Mouse (Mus musculus): ENCODE data around the gene Tspyl1. TPM values are rescaled to one million over a fixed set of nuclear protein-coding genes. Genes with fewer than 3 reads are reported as not detected.

Gene Tspyl1
- 50.6 and 52.6 TPM in 2 replicates for polyA plus RNA-seq (2014; fragmentation: Nextera tagmentation; extraction: Ambion mirVana)

DNA sequence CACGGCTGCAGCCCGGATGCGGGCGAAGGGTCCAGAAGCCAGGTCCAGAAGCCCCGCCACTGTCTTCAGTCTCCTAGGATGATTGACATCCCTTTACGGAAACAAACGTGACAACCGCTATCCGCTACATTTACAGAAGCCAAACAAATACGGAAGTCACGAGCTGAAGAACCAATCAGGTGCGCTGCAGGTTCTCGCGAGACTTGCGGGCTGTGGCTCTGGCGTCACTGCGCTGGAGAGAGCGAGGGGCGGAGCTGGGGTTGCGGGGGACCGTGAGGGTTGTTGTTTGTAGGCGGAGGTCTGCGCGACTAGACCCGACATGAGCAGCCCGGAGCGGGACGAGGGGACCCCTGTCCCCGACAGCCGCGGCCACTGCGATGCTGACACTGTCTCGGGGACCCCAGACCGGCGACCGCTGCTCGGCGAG is at the start of gene Tspyl1:
TSS of gene Tspyl1 (plus strand) at position 229 of the 427 bp plus-strand sequence.
- no peak for TF ChIP-seq CTCF (IDR thresholded peaks at IDR 0.05; ENCODE audit: low read depth)
- Histone ChIP-seq H3K4me3 (ENCODE audit: low read depth, low read length) (peak within 1 kb of the TSS; percentile 98), H3K27me3 (ENCODE audit: insufficient read depth, low read length) (no peaks in the 10 kb centered on the region), H3K27ac (ENCODE audit: low read depth) (peak within 1 kb of the TSS; percentile 79), H3K4me2 (peak within 1 kb of the TSS; percentile 91), H3K9me3 (ENCODE audit: low read depth, low read length) (no peaks in the 10 kb centered on the region), H3K9ac (peak within 1 kb of the TSS; percentile 97), H3K36me3 (ENCODE audit: insufficient read depth) (peaks cover 7% of the 10 kb centered on the region; the same call in 1 of the 2 replicates), H3K4me1 (ENCODE audit: insufficient read depth) (peaks cover 10% of the 10 kb centered on the region; the same call in 1 of the 2 replicates)
- DNase-seq (peak; percentile 99), ATAC-seq (ENCODE audit: insufficient read depth) (peak; percentile 97)
- 0% methylated on average over 38 of the region's 38 CpGs for WGBS

- no peak overlapping the region for H3K9ac ChIP-seq
- no peaks in the 10 kb centered on the region for H3K4me1 ChIP-seq (ENCODE audit: insufficient read depth)
- WGBS: 59% methylated on average over 1 of the region's 1 CpGs
- DNase-seq (no peak), ATAC-seq (ENCODE audit: insufficient read depth) (no peak)
- H3K36me3 ChIP-seq (ENCODE audit: insufficient read depth): no peaks in the 10 kb centered on the region
- no peaks in the 10 kb centered on the region for H3K27me3 ChIP-seq (ENCODE audit: insufficient read depth, low read length)
- H3K27ac ChIP-seq (ENCODE audit: low read depth): no peak overlapping the region
- H3K9me3 ChIP-seq (ENCODE audit: low read depth, low read length): no peaks in the 10 kb centered on the region
- TF ChIP-seq CTCF (IDR thresholded peaks at IDR 0.05; ENCODE audit: low read depth): no peak
- no peak overlapping the region for H3K4me2 ChIP-seq
- no peak overlapping the region for H3K4me3 ChIP-seq (ENCODE audit: low read depth, low read length)
These were observed 48.6 kb upstream of the Tspyl1 start for GRCm38 (mm10) chr10:34233418-34233817.

GRCm38 (mm10) chr10:34233931-34234745 is 47.9 kb upstream of the Tspyl1 start:
- WGBS: 30% methylated on average over 2 of the region's 2 CpGs
- H3K9me3 ChIP-seq (ENCODE audit: low read depth, low read length): no peaks in the 10 kb centered on the region

GRCm38 (mm10) chr10:34235384-34235783 is 46.6 kb upstream of the Tspyl1 start:
- WGBS: 30% methylated on average over 3 of the region's 3 CpGs
- Histone ChIP-seq H3K9me3 (ENCODE audit: low read depth, low read length) (no peaks in the 10 kb centered on the region), H3K27ac (ENCODE audit: low read depth) (no peak overlapping the region), H3K9ac (no peak overlapping the region), H3K4me1 (ENCODE audit: insufficient read depth) (no peaks in the 10 kb centered on the region), H3K4me3 (ENCODE audit: low read depth, low read length) (no peak overlapping the region), H3K36me3 (ENCODE audit: insufficient read depth) (no peaks in the 10 kb centered on the region), H3K27me3 (ENCODE audit: insufficient read depth, low read length) (no peaks in the 10 kb centered on the region), H3K4me2 (no peak overlapping the region)
- ATAC-seq (ENCODE audit: insufficient read depth) (no peak), DNase-seq (no peak)
- no peak for TF ChIP-seq CTCF (IDR thresholded peaks at IDR 0.05; ENCODE audit: low read depth)

More at GRCm38 (mm10) chr10:34233931-34234745, 47.9 kb upstream of the Tspyl1 start:
- ATAC-seq (ENCODE audit: insufficient read depth): no peak
- DNase-seq: peak; percentile 38
- no peaks in the 10 kb centered on the region for H3K4me1 ChIP-seq (ENCODE audit: insufficient read depth)
- H3K4me3 ChIP-seq (ENCODE audit: low read depth, low read length): no peak overlapping the region
- peak; percentile 48 for TF ChIP-seq CTCF (IDR thresholded peaks at IDR 0.05; ENCODE audit: low read depth)
- H3K27me3 ChIP-seq (ENCODE audit: insufficient read depth, low read length): no peaks in the 10 kb centered on the region
- H3K4me2 ChIP-seq: no peak overlapping the region
- H3K27ac ChIP-seq (ENCODE audit: low read depth): no peak overlapping the region
- H3K9ac ChIP-seq: no peak overlapping the region
- no peaks in the 10 kb centered on the region for H3K36me3 ChIP-seq (ENCODE audit: insufficient read depth)

DNA sequence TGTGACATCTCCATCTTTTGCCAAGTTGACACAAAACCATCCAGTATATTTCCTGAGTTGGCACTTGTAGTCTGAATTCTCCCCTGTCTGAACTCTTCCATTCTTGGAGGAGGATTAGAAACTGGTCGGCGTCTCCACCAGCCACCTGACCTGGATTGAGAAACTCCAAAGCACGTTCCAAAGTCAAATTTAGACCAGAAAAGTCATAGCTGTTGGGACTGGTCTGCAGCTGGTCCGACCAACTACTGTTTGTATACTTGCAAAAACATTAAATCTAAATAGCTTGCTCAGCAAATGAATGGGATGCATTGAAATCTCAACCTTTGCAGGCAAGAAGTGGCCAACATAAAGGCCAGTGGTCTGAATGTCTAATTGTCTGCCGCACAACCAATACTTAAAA is 45.4 kb upstream of the Tspyl1 start:
- no peaks in the 10 kb centered on the region for H3K4me1 ChIP-seq (ENCODE audit: insufficient read depth)
- no peaks in the 10 kb centered on the region for H3K36me3 ChIP-seq (ENCODE audit: insufficient read depth)
- 71% methylated on average over 5 of the region's 5 CpGs for WGBS
- no peak overlapping the region for H3K4me2 ChIP-seq
- no peak for ATAC-seq (ENCODE audit: insufficient read depth)
- H3K4me3 ChIP-seq (ENCODE audit: low read depth, low read length): no peak overlapping the region
- H3K27ac ChIP-seq (ENCODE audit: low read depth): no peak overlapping the region
- no peaks in the 10 kb centered on the region for H3K9me3 ChIP-seq (ENCODE audit: low read depth, low read length)
- H3K27me3 ChIP-seq (ENCODE audit: insufficient read depth, low read length): no peaks in the 10 kb centered on the region
- H3K9ac ChIP-seq: no peak overlapping the region
- no peak for DNase-seq
- TF ChIP-seq CTCF (IDR thresholded peaks at IDR 0.05; ENCODE audit: low read depth): no peak

DNA sequence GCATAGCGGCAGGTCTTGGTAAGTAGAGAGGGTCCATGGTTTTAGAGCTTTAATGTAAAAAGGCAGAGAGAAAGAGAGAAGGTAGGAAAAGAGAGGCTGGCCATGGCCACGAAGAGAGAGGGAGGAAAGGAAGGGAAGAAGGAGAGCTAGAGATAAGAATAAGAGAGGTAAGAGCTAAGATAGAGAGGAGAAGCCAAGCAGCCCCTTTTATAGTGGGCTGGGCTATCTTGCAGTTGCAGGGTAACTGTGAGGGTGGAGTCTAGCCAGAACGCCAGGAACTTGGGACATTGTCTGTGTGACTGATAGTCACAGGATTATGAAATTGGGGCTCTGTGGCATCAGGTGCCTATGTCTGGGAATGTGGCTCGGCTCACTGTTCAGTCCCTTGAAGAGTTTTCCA is 43.5 kb upstream of the Tspyl1 start:
- no peak overlapping the region for H3K9ac ChIP-seq
- no peak overlapping the region for H3K4me3 ChIP-seq (ENCODE audit: low read depth, low read length)
- TF ChIP-seq CTCF (IDR thresholded peaks at IDR 0.05; ENCODE audit: low read depth): no peak
- H3K27ac ChIP-seq (ENCODE audit: low read depth): no peak overlapping the region
- no peaks in the 10 kb centered on the region for H3K4me1 ChIP-seq (ENCODE audit: insufficient read depth)
- DNase-seq: no peak
- H3K27me3 ChIP-seq (ENCODE audit: insufficient read depth, low read length): no peaks in the 10 kb centered on the region
- ATAC-seq (ENCODE audit: insufficient read depth): no peak
- 64% methylated on average over 4 of the region's 4 CpGs for WGBS
- no peak overlapping the region for H3K4me2 ChIP-seq
- H3K36me3 ChIP-seq (ENCODE audit: insufficient read depth): no peaks in the 10 kb centered on the region
- no peaks in the 10 kb centered on the region for H3K9me3 ChIP-seq (ENCODE audit: low read depth, low read length)

DNA sequence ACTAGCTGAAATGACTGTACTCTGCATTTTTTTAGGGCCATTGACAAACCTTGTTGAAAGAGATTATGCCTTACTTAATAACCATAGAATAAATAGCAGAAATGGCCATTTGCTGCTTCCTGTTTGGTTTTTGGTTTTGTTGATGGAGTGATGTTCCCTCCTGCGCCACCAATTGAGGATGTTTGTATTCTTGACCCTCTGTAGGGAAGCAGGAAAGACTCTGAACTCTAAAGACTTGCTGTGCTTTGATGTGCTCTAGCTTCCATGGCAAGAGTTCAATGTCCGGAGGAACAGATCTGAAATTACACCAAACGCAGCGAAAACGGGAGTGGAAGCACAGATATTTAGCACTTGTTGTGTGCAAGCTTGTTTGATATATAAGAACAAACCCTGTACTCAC is 37.2 kb upstream of the Tspyl1 start:
- Histone ChIP-seq H3K9ac (no peak overlapping the region), H3K4me1 (ENCODE audit: insufficient read depth) (peaks cover 13% of the 10 kb centered on the region), H3K36me3 (ENCODE audit: insufficient read depth) (no peaks in the 10 kb centered on the region), H3K4me2 (no peak overlapping the region; the same call in 1 of the 2 replicates), H3K9me3 (ENCODE audit: low read depth, low read length) (no peaks in the 10 kb centered on the region), H3K27ac (ENCODE audit: low read depth) (0 out of 2 replicates have a peak overlapping the region, but pooled peaks have one; percentile 24), H3K4me3 (ENCODE audit: low read depth, low read length) (no peak overlapping the region), H3K27me3 (ENCODE audit: insufficient read depth, low read length) (no peaks in the 10 kb centered on the region)
- TF ChIP-seq CTCF (IDR thresholded peaks at IDR 0.05; ENCODE audit: low read depth): no peak
- DNase-seq (peak; percentile 62), ATAC-seq (ENCODE audit: insufficient read depth) (no peak)
- 37% methylated on average over 5 of the region's 5 CpGs for WGBS
